In the genomic region with DNA sequence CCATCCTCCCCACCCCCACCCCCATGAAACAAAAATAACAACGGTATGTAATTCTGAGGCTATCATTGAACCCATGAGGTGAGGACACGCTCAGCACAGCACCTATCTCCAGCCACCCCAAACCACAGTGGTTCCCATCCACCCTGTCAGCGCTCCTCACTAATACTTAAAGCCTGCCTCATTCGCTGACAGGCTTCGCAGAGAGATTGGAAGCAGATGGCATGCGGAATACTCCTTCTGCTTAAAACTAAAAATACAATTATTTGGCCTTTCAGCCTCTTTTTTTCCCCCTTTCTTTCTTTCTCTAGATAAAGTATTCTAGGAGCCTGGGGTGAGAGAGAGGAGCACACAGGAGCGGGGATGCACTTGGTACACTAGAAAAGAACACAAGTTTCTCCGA, we compare ENCODE assay signal across 16 mouse cellular contexts.
"Had no signal": no experiment of that assay in that cellular context is flagged by ENCODE, and none has a peak within 500 bp of the region (broad histone marks: within the 10 kb centered on the region; RNA-seq: fewer than 3 reads in every experiment).

No protein-coding gene starts in this region.

- ATAC-seq: lung, postnatal 0 days; midbrain, embryonic 15.5 days had no signal

- H3K27me3 ChIP-seq: liver, embryonic 15.5 days; midbrain, embryonic 15.5 days; neural tube, embryonic 13.5 days had no signal

- H3K27ac ChIP-seq: left cerebral cortex, adult 2 months; limb, embryonic 10.5 days; liver, embryonic 15.5 days; midbrain, embryonic 15.5 days; neural tube, embryonic 13.5 days had no signal

- H3K36me3 ChIP-seq: limb, embryonic 10.5 days; liver, embryonic 15.5 days; midbrain, embryonic 15.5 days; neural tube, embryonic 13.5 days had no signal

- H3K9ac ChIP-seq: liver, embryonic 15.5 days; midbrain, embryonic 15.5 days; neural tube, embryonic 13.5 days had no signal

- DNase-seq: kidney, adult 18-20 months; kidney, postnatal 10 days; kidney, postnatal 4 days; lung, adult 2 months; lung, postnatal 36 days; retina, postnatal 1 day; right cerebral cortex, postnatal 4 days; spleen, adult 18-20 months; thymus, adult 18-20 months had no signal

- H3K4me3 ChIP-seq: left cerebral cortex, adult 2 months; limb, embryonic 10.5 days; liver, embryonic 15.5 days; midbrain, embryonic 15.5 days; neural tube, embryonic 13.5 days had no signal

- H3K4me2 ChIP-seq: liver, embryonic 11.5 days; liver, embryonic 15.5 days; midbrain, embryonic 15.5 days; neural tube, embryonic 13.5 days had no signal

- H3K9me3 ChIP-seq: limb, embryonic 10.5 days; liver, embryonic 15.5 days; midbrain, embryonic 15.5 days; neural tube, embryonic 13.5 days had no signal

- H3K4me1 ChIP-seq: liver, embryonic 15.5 days had no signal
